20 mouse cellular contexts compared by ENCODE assay signal in the genomic region with DNA sequence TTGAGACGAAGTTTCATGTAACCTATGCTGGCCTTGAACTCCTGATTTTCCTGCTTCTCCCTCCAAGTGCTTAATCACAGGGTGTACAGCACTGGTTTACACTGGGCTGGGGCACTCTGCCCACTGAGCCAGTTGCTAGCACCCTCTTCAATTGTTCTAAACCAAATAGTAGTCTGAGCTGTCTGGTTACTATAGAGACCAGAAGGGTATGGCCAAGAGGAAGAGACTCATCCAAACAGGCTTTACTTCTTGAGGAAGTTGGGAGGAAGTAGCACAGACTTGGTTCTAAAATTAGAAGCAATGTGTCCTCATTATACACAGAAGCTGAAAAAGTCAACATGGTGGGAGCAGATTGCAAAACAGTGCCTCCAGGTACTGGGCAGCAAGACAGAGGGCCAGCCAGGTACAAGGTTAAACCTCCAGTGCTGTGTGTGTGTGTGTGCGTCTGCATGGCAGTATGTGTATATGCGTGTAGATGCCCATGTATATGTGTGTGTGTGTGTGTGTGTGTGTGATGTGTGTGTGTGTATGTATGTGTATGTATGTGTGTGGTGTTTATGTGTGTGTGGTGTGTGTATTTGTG. TPM values are rescaled to one million over a fixed set of nuclear protein-coding genes. Genes with fewer than 3 reads are reported as not detected.
A peak's percentile ranks its signal among the peaks of the same experiment; 100 is the strongest.
DNase-seq lines count a peak whose midpoint lies in the region; ATAC-seq and TF ChIP-seq lines count a peak whose summit lies in the region.
"Had no signal": no experiment of that assay in that cellular context is flagged by ENCODE, and none has a peak within 500 bp of the region (broad histone marks: within the 10 kb centered on the region; RNA-seq: fewer than 3 reads in every experiment).

No protein-coding gene starts in this region.

- H3K27ac ChIP-seq in cerebellum, adult 2 months (ENCODE audit: insufficient read depth, low read length) = peak overlapping the region; percentile 21; the same call in 1 of the 2 replicates
- peak overlapping the region; percentile 57 for H3K27ac ChIP-seq in lung, postnatal 0 days (ENCODE audit: low read length)
- H3K27ac ChIP-seq in midbrain, embryonic 10.5 days (replicated peaks) = no peak overlapping the region
- H3K27ac ChIP-seq: heart, adult 2 months; hindbrain, embryonic 15.5 days; kidney, postnatal 0 days; macrophage; midbrain, embryonic 13.5 days had no signal

- no peaks in the 10 kb centered on the region for H3K9me3 ChIP-seq in lung, postnatal 0 days (ENCODE audit: low read length)
- H3K9me3 ChIP-seq in midbrain, embryonic 10.5 days (replicated peaks) = no peaks in the 10 kb centered on the region
- H3K9me3 ChIP-seq: hindbrain, embryonic 15.5 days; midbrain, embryonic 13.5 days had no signal

- H3K4me3 ChIP-seq in cerebellum, adult 2 months (replicated peaks; ENCODE audit: insufficient read depth, low read depth, low read length) = no peak overlapping the region
- H3K4me3 ChIP-seq in lung, postnatal 0 days (ENCODE audit: low read depth, low read length) = no peak overlapping the region
- no peak overlapping the region for H3K4me3 ChIP-seq in midbrain, embryonic 10.5 days
- H3K4me3 ChIP-seq: heart, adult 2 months; hindbrain, embryonic 15.5 days; midbrain, embryonic 13.5 days had no signal

- TF ChIP-seq POLR2A in cerebellum, adult 2 months (IDR thresholded peaks at IDR 0.05; ENCODE audit: borderline replicate concordance, insufficient read depth, low read length) = no peak

- H3K4me2 ChIP-seq in lung, postnatal 0 days (replicated peaks; ENCODE audit: low read depth, low read length) = no peak overlapping the region
- H3K4me2 ChIP-seq: hindbrain, embryonic 15.5 days; midbrain, embryonic 13.5 days had no signal

- TF ChIP-seq CTCF in cerebellum, adult 2 months (IDR thresholded peaks at IDR 0.05; ENCODE audit: borderline replicate concordance, insufficient read depth, low read depth, low read length) = no peak
- TF ChIP-seq CTCF in lung, postnatal 0 days (IDR thresholded peaks at IDR 0.05) = no peak; the same call in 1 of the 2 replicates

- H3K36me3 ChIP-seq in lung, postnatal 0 days (ENCODE audit: insufficient read depth, low read length) = peaks cover 25% of the 10 kb centered on the region
- peaks cover 73% of the 10 kb centered on the region for H3K36me3 ChIP-seq in midbrain, embryonic 10.5 days

- intact Hi-C loops in gastrocnemius, postnatal 36 days (cut with DNase I) = no loop called here

- peak; percentile 64 for TF ChIP-seq EP300 in lung, postnatal 0 days (IDR thresholded peaks at IDR 0.05)

- no peaks in the 10 kb centered on the region for H3K27me3 ChIP-seq in cerebellum, adult 2 months (ENCODE audit: control insufficient read depth, insufficient read depth, low read length)
- H3K27me3 ChIP-seq in lung, postnatal 0 days (replicated peaks; ENCODE audit: insufficient read depth, low read length) = no peaks in the 10 kb centered on the region
- no peaks in the 10 kb centered on the region for H3K27me3 ChIP-seq in midbrain, embryonic 10.5 days (ENCODE audit: low read depth, poor library complexity, severe bottlenecking)
- H3K27me3 ChIP-seq: hindbrain, embryonic 15.5 days; midbrain, embryonic 13.5 days; Patski had no signal

- peak; percentile 41 for ATAC-seq in lung, postnatal 0 days
- ATAC-seq in monocyte, adult 5-6 weeks (replicated peaks; ENCODE audit: insufficient number of reproducible peaks, low FRiP score, low TSS enrichment, poor library complexity, severe bottlenecking) = peak; percentile 33
- ATAC-seq: midbrain, embryonic 13.5 days; Patski had no signal

- peaks cover 4% of the 10 kb centered on the region for H3K4me1 ChIP-seq in cerebellum, adult 2 months (ENCODE audit: control insufficient read depth, insufficient read depth, low read length)
- H3K4me1 ChIP-seq in lung, postnatal 0 days (ENCODE audit: insufficient read depth, low read depth, low read length) = no peaks in the 10 kb centered on the region
- no peaks in the 10 kb centered on the region for H3K4me1 ChIP-seq in midbrain, embryonic 10.5 days
- H3K4me1 ChIP-seq: hindbrain, embryonic 15.5 days; midbrain, embryonic 13.5 days had no signal

- H3K9ac ChIP-seq in lung, postnatal 0 days (replicated peaks; ENCODE audit: low read depth) = no peak overlapping the region
- H3K9ac ChIP-seq: hindbrain, embryonic 15.5 days; midbrain, embryonic 13.5 days had no signal

- no peak for DNase-seq in cerebellum, adult 2 months
- no peak for DNase-seq in cerebellum, postnatal 14 days
- DNase-seq in lung, postnatal 0 days (ENCODE audit: low spot score) = peak; percentile 80
- no peak for DNase-seq in lung, postnatal 14 days
- no peak for DNase-seq in midbrain, embryonic 10.5 days (ENCODE audit: low spot score)
- DNase-seq in gastrocnemius, postnatal 36 days = no peak
- DNase-seq in adrenal gland, postnatal 4 days (ENCODE audit: low spot score in 2 of 2) = no peak
- DNase-seq: adrenal gland, postnatal 10 days; cerebellum, adult 11 months; cerebellum, postnatal 25 days; heart, adult 2 months; heart, postnatal 4 days; kidney, adult 11 months; right cerebral cortex, postnatal 4 days had no signal

- WGBS in cerebellum, adult 2 months = 91% methylated on average over 3 of the region's 3 CpGs
- WGBS in lung, postnatal 0 days = 69% methylated on average over 3 of the region's 3 CpGs
- 90% methylated on average over 3 of the region's 3 CpGs for WGBS in midbrain, embryonic 10.5 days

RNA-seq across cellular contexts. Expression of a gene that starts 11.3 kb away (rescaled TPM):
- polyA plus RNA-seq in cerebellum, adult 2 months (2012; rRNA removed) = 35.5 and 38.1 TPM in 2 replicates
- polyA plus RNA-seq in lung, postnatal 0 days (2015; fragmentation: Nextera tagmentation; extraction: Ambion mirVana) = 41.0 and 46.4 TPM in 2 replicates
- total RNA-seq in monocyte, adult 5-6 weeks (2017) = 37.6 to 41.1 TPM (median 40.2 TPM) in 3 replicates
- 37.0 and 37.5 TPM in 2 replicates for polyA plus RNA-seq in midbrain, embryonic 10.5 days (2016; fragmentation: Nextera tagmentation; extraction: Ambion mirVana)
- 10 to 100 TPM; 30.9 to 43.7 TPM for total RNA-seq in gastrocnemius, postnatal 36 days (2021)
- 10 to 100 TPM; 56.0 to 61.9 TPM for total RNA-seq in adrenal gland, postnatal 4 days (2021)

RNA-seq across cellular contexts. Expression of a gene that starts 33.9 kb away (rescaled TPM):
- 43.8 and 45.0 TPM in 2 replicates for polyA plus RNA-seq in cerebellum, adult 2 months (2012; rRNA removed)
- polyA plus RNA-seq in lung, postnatal 0 days (2015; fragmentation: Nextera tagmentation; extraction: Ambion mirVana) = 48.4 and 50.5 TPM in 2 replicates
- 41.1 to 67.6 TPM (median 53.3 TPM) in 3 replicates for total RNA-seq in monocyte, adult 5-6 weeks (2017)
- polyA plus RNA-seq in midbrain, embryonic 10.5 days (2016; fragmentation: Nextera tagmentation; extraction: Ambion mirVana) = 25.0 and 28.4 TPM in 2 replicates
- 10 to 100 TPM; 67.7 to 81.8 TPM for total RNA-seq in gastrocnemius, postnatal 36 days (2021)
- total RNA-seq in adrenal gland, postnatal 4 days (2021) = 10 to 100 TPM; 36.5 to 43.2 TPM

RNA-seq across cellular contexts. Expression of a gene that starts 49.8 kb away (rescaled TPM):
- polyA plus RNA-seq in cerebellum, adult 2 months (2012; rRNA removed) = 92.5 and 95.5 TPM in 2 replicates
- 94.8 and 97.5 TPM in 2 replicates for polyA plus RNA-seq in lung, postnatal 0 days (2015; fragmentation: Nextera tagmentation; extraction: Ambion mirVana)
- 123 to 159 TPM (median 156 TPM) in 3 replicates for total RNA-seq in monocyte, adult 5-6 weeks (2017)
- 77.6 and 80.9 TPM in 2 replicates for polyA plus RNA-seq in midbrain, embryonic 10.5 days (2016; fragmentation: Nextera tagmentation; extraction: Ambion mirVana)
- 10 to 100 TPM; 24.1 to 24.6 TPM for total RNA-seq in gastrocnemius, postnatal 36 days (2021)
- total RNA-seq in adrenal gland, postnatal 4 days (2021) = 10 to 100 TPM; 74.2 to 77.0 TPM

RNA-seq across cellular contexts. Expression of a gene that starts 49.9 kb away (rescaled TPM):
- 17.8 and 17.9 TPM in 2 replicates for polyA plus RNA-seq in cerebellum, adult 2 months (2012; rRNA removed)
- polyA plus RNA-seq in lung, postnatal 0 days (2015; fragmentation: Nextera tagmentation; extraction: Ambion mirVana) = 16.1 and 16.5 TPM in 2 replicates
- 16.3 to 34.8 TPM (median 16.7 TPM) in 3 replicates for total RNA-seq in monocyte, adult 5-6 weeks (2017)
- polyA plus RNA-seq in midbrain, embryonic 10.5 days (2016; fragmentation: Nextera tagmentation; extraction: Ambion mirVana) = 35.0 and 36.1 TPM in 2 replicates
- 10 to 100 TPM in 1 of 2 experiments, 1 to 10 TPM in 1; 9.6 to 10.3 TPM for total RNA-seq in gastrocnemius, postnatal 36 days (2021)
- 10 to 100 TPM; 25.3 to 25.7 TPM for total RNA-seq in adrenal gland, postnatal 4 days (2021)
